Mouse (Mus musculus): ENCODE results near the gene Crmp1. TPM values are rescaled to one million over a fixed set of nuclear protein-coding genes. Genes with fewer than 3 reads are reported as not detected.

The Crmp1 gene
- total and polyA plus RNA-seq, 3 experiments = not detected

GRCm38 (mm10) chr5:37242360-37243168 lies 824 bp downstream of the Crmp1 start:
- no peaks in the 10 kb centered on the region for H3K27me3 ChIP-seq (ENCODE audit: insufficient read depth, low read length)
- no peak for ATAC-seq (ENCODE audit: extremely low read depth, insufficient number of reproducible peaks, low FRiP score, poor library complexity, severe bottlenecking)

GRCm38 (mm10) chr5:37243169-37243886 lies 1.6 kb downstream of the Crmp1 start:
- H3K4me3 ChIP-seq (ENCODE audit: low read depth, low read length) = no peak overlapping the region
- no peaks in the 10 kb centered on the region for H3K36me3 ChIP-seq (replicated peaks)
- H3K4me1 ChIP-seq (ENCODE audit: insufficient read depth, low read depth, low read length) = no peaks in the 10 kb centered on the region
- DNase-seq (ENCODE audit: low spot score) (peak; percentile 10), ATAC-seq (ENCODE audit: extremely low read depth, insufficient number of reproducible peaks, low FRiP score, poor library complexity, severe bottlenecking) (no peak)
- TF ChIP-seq CTCF (IDR thresholded peaks at IDR 0.05; ENCODE audit: low read depth, low read length) = no peak
- no peak for TF ChIP-seq GATA2 (IDR thresholded peaks at IDR 0.05; ENCODE audit: borderline replicate concordance, low read depth, low read length)
- no peak for TF ChIP-seq GATA1 (IDR thresholded peaks at IDR 0.05; ENCODE audit: borderline replicate concordance, low read length)
- TF ChIP-seq POLR2AphosphoS5 (IDR thresholded peaks at IDR 0.05; ENCODE audit: insufficient replicate concordance, low read depth, low read length) = no peak
- no peak for TF ChIP-seq TAL1 (conservative IDR thresholded peaks at IDR 0.05; ENCODE audit: low read depth, low read length)
- H3K27me3 ChIP-seq (ENCODE audit: insufficient read depth, low read length) = no peaks in the 10 kb centered on the region
- peaks cover 72% of the 10 kb centered on the region for H3K9me3 ChIP-seq (replicated peaks)

More at GRCm38 (mm10) chr5:37242360-37243168, 824 bp downstream of the Crmp1 start:
- TF ChIP-seq CTCF (IDR thresholded peaks at IDR 0.05; ENCODE audit: low read depth, low read length) = no peak
- TF ChIP-seq POLR2AphosphoS5 (IDR thresholded peaks at IDR 0.05; ENCODE audit: insufficient replicate concordance, low read depth, low read length) = no peak
- TF ChIP-seq GATA1 (IDR thresholded peaks at IDR 0.05; ENCODE audit: borderline replicate concordance, low read length) = no peak
- no peak for TF ChIP-seq GATA2 (IDR thresholded peaks at IDR 0.05; ENCODE audit: borderline replicate concordance, low read depth, low read length)
- no peak for TF ChIP-seq TAL1 (conservative IDR thresholded peaks at IDR 0.05; ENCODE audit: low read depth, low read length)
- H3K4me3 ChIP-seq (ENCODE audit: low read depth, low read length) = peak overlapping the region; percentile 13; the same call in 1 of the 2 replicates
- H3K4me1 ChIP-seq (ENCODE audit: insufficient read depth, low read depth, low read length) = no peaks in the 10 kb centered on the region
- no peak for DNase-seq (ENCODE audit: low spot score)
- H3K36me3 ChIP-seq (replicated peaks) = no peaks in the 10 kb centered on the region
- H3K9me3 ChIP-seq (replicated peaks) = peaks cover 71% of the 10 kb centered on the region

- DNase-seq (ENCODE audit: low spot score) = no peak
- no peak for ATAC-seq (ENCODE audit: extremely low read depth, insufficient number of reproducible peaks, low FRiP score, poor library complexity, severe bottlenecking)
- Histone ChIP-seq H3K4me3 (ENCODE audit: low read depth, low read length) (no peak overlapping the region), H3K36me3 (replicated peaks) (no peaks in the 10 kb centered on the region), H3K9me3 (replicated peaks) (peaks cover 72% of the 10 kb centered on the region), H3K4me1 (ENCODE audit: insufficient read depth, low read depth, low read length) (no peaks in the 10 kb centered on the region), H3K27me3 (ENCODE audit: insufficient read depth, low read length) (no peaks in the 10 kb centered on the region)
- no peak for TF ChIP-seq CTCF (IDR thresholded peaks at IDR 0.05; ENCODE audit: low read depth, low read length)
Measured at GRCm38 (mm10) chr5:37244161-37244560, 2.4 kb downstream of the Crmp1 start.

- H3K36me3 ChIP-seq (replicated peaks) = no peaks in the 10 kb centered on the region
- H3K4me3 ChIP-seq (ENCODE audit: low read depth, low read length) = no peak overlapping the region
- H3K9me3 ChIP-seq (replicated peaks) = peaks cover 72% of the 10 kb centered on the region
- no peaks in the 10 kb centered on the region for H3K27me3 ChIP-seq (ENCODE audit: insufficient read depth, low read length)
- TF ChIP-seq TAL1 (conservative IDR thresholded peaks at IDR 0.05; ENCODE audit: low read depth, low read length) = no peak
- TF ChIP-seq CTCF (IDR thresholded peaks at IDR 0.05; ENCODE audit: low read depth, low read length) = no peak
- no peak for TF ChIP-seq GATA2 (IDR thresholded peaks at IDR 0.05; ENCODE audit: borderline replicate concordance, low read depth, low read length)
- no peak for TF ChIP-seq POLR2AphosphoS5 (IDR thresholded peaks at IDR 0.05; ENCODE audit: insufficient replicate concordance, low read depth, low read length)
- ATAC-seq (ENCODE audit: extremely low read depth, insufficient number of reproducible peaks, low FRiP score, poor library complexity, severe bottlenecking) (no peak), DNase-seq (ENCODE audit: low spot score) (no peak)
- H3K4me1 ChIP-seq (ENCODE audit: insufficient read depth, low read depth, low read length) = no peaks in the 10 kb centered on the region
Measured at GRCm38 (mm10) chr5:37244666-37245242, 3.0 kb downstream of the Crmp1 start.

GRCm38 (mm10) chr5:37245651-37246050 lies 3.9 kb downstream of the Crmp1 start:
- ATAC-seq (ENCODE audit: extremely low read depth, insufficient number of reproducible peaks, low FRiP score, poor library complexity, severe bottlenecking) (no peak), DNase-seq (ENCODE audit: low spot score) (no peak)
- TF ChIP-seq CTCF (IDR thresholded peaks at IDR 0.05; ENCODE audit: low read depth, low read length) = no peak
- no peak for TF ChIP-seq GATA1 (IDR thresholded peaks at IDR 0.05; ENCODE audit: borderline replicate concordance, low read length)
- TF ChIP-seq TAL1 (conservative IDR thresholded peaks at IDR 0.05; ENCODE audit: low read depth, low read length) = no peak
- TF ChIP-seq POLR2AphosphoS5 (IDR thresholded peaks at IDR 0.05; ENCODE audit: insufficient replicate concordance, low read depth, low read length) = no peak
- TF ChIP-seq GATA2 (IDR thresholded peaks at IDR 0.05; ENCODE audit: borderline replicate concordance, low read depth, low read length) = no peak
- no peak overlapping the region for H3K4me3 ChIP-seq (ENCODE audit: low read depth, low read length)
- peaks cover 67% of the 10 kb centered on the region for H3K9me3 ChIP-seq (replicated peaks)
- no peaks in the 10 kb centered on the region for H3K27me3 ChIP-seq (ENCODE audit: insufficient read depth, low read length)
- no peaks in the 10 kb centered on the region for H3K4me1 ChIP-seq (ENCODE audit: insufficient read depth, low read depth, low read length)
- H3K36me3 ChIP-seq (replicated peaks) = no peaks in the 10 kb centered on the region
